Mouse (Mus musculus) heart, postnatal 0 days (tissue): ENCODE data around the gene Cc2d2b. TPM values are rescaled to one million over a fixed set of nuclear protein-coding genes. Genes with fewer than 3 reads are reported as not detected.

Experiments
- ATAC-seq: fragments of 200-750 bp; cut with Nextera tagmentation; 2 replicates; pipeline ENCODE4 v1.8.0; 2017; ENCODE audit warnings: low read depth, moderate number of reproducible peaks, moderate library complexity; ENCODE audit not compliant: insufficient read depth
- DNase-seq: peaks from one replicate; pipeline ENCODE4 v3.0.0-alpha.2; 2016; ENCODE audit warnings: low spot score
- H3K27ac ChIP-seq: fragments of 300-500 bp; sonication (generic); 2 replicates; pipeline ENCODE4 v1.5.1; 2014; ENCODE audit warnings: low read depth, mild to moderate bottlenecking
- H3K27me3 ChIP-seq: fragments of 300-500 bp; sonication (generic); 2 replicates; pipeline ENCODE4 v1.6.1; 2014; ENCODE audit warnings: low read length, mixed read lengths; ENCODE audit not compliant: control insufficient read depth, insufficient read depth
- H3K36me3 ChIP-seq: fragments of 300-500 bp; sonication (generic); replicated peaks from 2 replicates; pipeline ENCODE4 v1.6.1; 2014; ENCODE audit warnings: low read length, mixed read lengths; ENCODE audit not compliant: control insufficient read depth, insufficient read depth
- H3K4me1 ChIP-seq: fragments of 300-500 bp; sonication (generic); 2 replicates; pipeline ENCODE4 v1.6.1; 2014; ENCODE audit warnings: antibody characterized with exemption; ENCODE audit not compliant: control insufficient read depth, insufficient read depth
- H3K4me2 ChIP-seq: fragments of 300-500 bp; sonication (generic); 2 replicates; pipeline ENCODE4 v1.6.1; 2014; ENCODE audit warnings: low read depth, mild to moderate bottlenecking, low read length, moderate library complexity
- H3K4me3 ChIP-seq: fragments of 300-500 bp; sonication (generic); 2 replicates; pipeline ENCODE4 v1.5.1; 2014; ENCODE audit warnings: low read depth, low read length
- H3K9ac ChIP-seq: fragments of 300-500 bp; sonication (generic); replicated peaks from 2 replicates; pipeline ENCODE4 v1.6.1; 2014; ENCODE audit warnings: low read depth, low read length, mixed read lengths
- H3K9me3 ChIP-seq: fragments of 300-500 bp; sonication (generic); replicated peaks from 2 replicates; pipeline ENCODE4 v1.6.1; 2016; ENCODE audit warnings: low read length; ENCODE audit not compliant: control insufficient read depth
- CTCF ChIP-seq: IDR thresholded peaks from 2 replicates; pipeline ENCODE4 v1.5.1; 2016; ENCODE audit warnings: antibody characterized with exemption, control low read depth, low read depth
- EP300 ChIP-seq: IDR thresholded peaks from 2 replicates; pipeline ENCODE4 v1.6.1; 2016; ENCODE audit warnings: antibody characterized with exemption, low read depth
- WGBS: fragments of 180-500 bp; shearing (Covaris S2); extraction: QIAGEN DNeasy Blood & Tissue Kit; methylation state at CpG from one replicate; pipeline ENCODE4 v1.1.7; 2014; 5-methylcytosine and 5-hydroxymethylcytosine counted together
- polyA plus RNA-seq: library from polyadenylated mRNA; unstranded; fragments of >200 nt; fragmentation: Nextera tagmentation; extraction: Ambion mirVana; gene quantifications from 2 replicates; pipeline ENCODE4 v1.2.1, GENCODE M21; 2015
- total RNA-seq: library from RNA; depleted of rRNA; stranded (reverse); fragments of >200 nt; gene quantifications from 2 replicates; pipeline ENCODE4 v1.2.3, GENCODE M21; 2014; ENCODE audit warnings: low replicate concordance

The Cc2d2b gene
- total and polyA plus RNA-seq, 2 experiments from 2014 or later: not detected

DNA sequence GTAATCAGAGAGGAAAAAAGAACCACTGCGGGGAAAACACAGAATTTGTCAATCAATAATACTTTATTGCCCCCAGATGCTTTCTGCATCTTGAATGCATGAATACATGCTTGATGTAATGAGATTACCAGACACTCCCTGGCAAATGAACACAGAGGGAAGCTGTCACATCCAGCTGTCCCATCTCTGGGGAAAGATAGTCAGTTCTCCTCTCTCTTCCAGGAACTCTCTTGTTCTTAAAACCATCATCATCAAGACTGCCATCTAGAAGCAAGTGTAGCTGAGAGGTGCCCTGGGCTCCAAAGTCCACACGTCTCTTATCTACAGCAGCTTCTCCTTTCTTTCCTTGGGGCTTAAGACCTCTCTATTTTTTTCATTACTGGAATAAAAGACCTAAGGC, 21.9 kb upstream of the Cc2d2b start:
- no peaks in the 10 kb centered on the region for H3K9me3 ChIP-seq
- H3K4me2 ChIP-seq: no peak overlapping the region
- no peaks in the 10 kb centered on the region for H3K4me1 ChIP-seq
- ATAC-seq (no peak), DNase-seq (no peak)
- WGBS: 67% methylated on average over 2 of the region's 2 CpGs
- no peak overlapping the region for H3K4me3 ChIP-seq
- no peak overlapping the region for H3K9ac ChIP-seq
- no peaks in the 10 kb centered on the region for H3K36me3 ChIP-seq
- TF ChIP-seq CTCF (no peak), EP300 (no peak)
- H3K27ac ChIP-seq: peak overlapping the region; percentile 18; the same call in 1 of the 2 replicates
- H3K27me3 ChIP-seq: no peaks in the 10 kb centered on the region

DNA sequence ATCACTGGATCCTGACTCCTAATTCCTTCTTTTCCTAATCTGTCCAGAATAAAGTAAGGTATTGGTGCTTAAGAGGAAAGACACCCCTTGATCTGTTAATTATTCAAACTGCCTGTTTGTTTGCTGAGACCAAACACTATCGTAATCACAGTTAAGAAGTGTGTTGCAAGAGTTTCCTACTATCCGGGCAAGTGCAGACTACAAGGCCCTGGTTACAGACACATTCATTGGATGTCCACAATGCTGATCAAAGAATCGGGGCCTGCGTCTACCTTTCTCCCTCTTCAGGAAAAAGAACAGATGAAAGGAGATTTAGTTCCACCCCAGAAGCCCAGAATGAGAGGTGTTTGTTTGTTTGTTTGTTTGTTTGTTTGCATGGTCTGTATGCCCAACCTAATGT, 20.3 kb upstream of the Cc2d2b start:
- H3K9me3 ChIP-seq: no peaks in the 10 kb centered on the region
- no peak overlapping the region for H3K27ac ChIP-seq
- H3K4me2 ChIP-seq: no peak overlapping the region
- DNase-seq (no peak), ATAC-seq (no peak)
- no peaks in the 10 kb centered on the region for H3K4me1 ChIP-seq
- WGBS: 81% methylated on average over 4 of the region's 4 CpGs
- H3K4me3 ChIP-seq: no peak overlapping the region
- no peaks in the 10 kb centered on the region for H3K27me3 ChIP-seq
- H3K36me3 ChIP-seq: no peaks in the 10 kb centered on the region
- H3K9ac ChIP-seq: no peak overlapping the region
- TF ChIP-seq EP300 (no peak), CTCF (no peak)

- H3K9ac ChIP-seq: no peak overlapping the region
- H3K4me1 ChIP-seq: no peaks in the 10 kb centered on the region
- TF ChIP-seq CTCF: no peak
- no peaks in the 10 kb centered on the region for H3K9me3 ChIP-seq
- no peaks in the 10 kb centered on the region for H3K36me3 ChIP-seq
- no peak overlapping the region for H3K27ac ChIP-seq
- no peak overlapping the region for H3K4me2 ChIP-seq
- no peak overlapping the region for H3K4me3 ChIP-seq
- ATAC-seq (no peak), DNase-seq (no peak)
- 53% methylated on average over 12 of the region's 12 CpGs for WGBS
- no peaks in the 10 kb centered on the region for H3K27me3 ChIP-seq
These were observed 19.7 kb upstream of the Cc2d2b start for GRCm38 (mm10) chr19:40728732-40729420.

DNA sequence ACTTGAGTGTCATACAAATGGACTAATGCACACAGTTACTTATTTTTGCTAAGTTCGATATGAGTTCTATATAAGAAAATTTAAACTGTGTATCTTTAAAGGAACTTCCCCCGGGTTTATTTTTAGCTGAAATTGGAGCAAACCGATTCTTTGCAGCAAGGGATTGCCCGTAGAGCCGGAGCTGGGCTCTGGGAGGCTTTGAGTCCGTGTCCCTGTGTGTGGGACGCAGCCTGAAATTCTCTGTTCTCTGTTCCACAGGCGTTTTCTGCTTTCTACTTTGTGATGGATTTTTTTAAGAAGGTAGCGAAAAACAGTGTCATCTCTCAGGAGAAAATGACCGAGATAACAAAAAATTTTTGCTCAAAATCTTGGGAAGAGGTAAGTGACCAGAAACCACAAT, 15.1 kb upstream of the Cc2d2b start:
- no peaks in the 10 kb centered on the region for H3K36me3 ChIP-seq
- no peak for TF ChIP-seq EP300
- no peak for TF ChIP-seq CTCF
- DNase-seq (no peak), ATAC-seq (no peak)
- no peaks in the 10 kb centered on the region for H3K4me1 ChIP-seq
- no peaks in the 10 kb centered on the region for H3K27me3 ChIP-seq
- WGBS: 45% methylated on average over 10 of the region's 10 CpGs
- H3K9ac ChIP-seq: no peak overlapping the region
- H3K4me3 ChIP-seq: no peak overlapping the region
- H3K4me2 ChIP-seq: no peak overlapping the region
- no peaks in the 10 kb centered on the region for H3K9me3 ChIP-seq
- no peak overlapping the region for H3K27ac ChIP-seq

DNA sequence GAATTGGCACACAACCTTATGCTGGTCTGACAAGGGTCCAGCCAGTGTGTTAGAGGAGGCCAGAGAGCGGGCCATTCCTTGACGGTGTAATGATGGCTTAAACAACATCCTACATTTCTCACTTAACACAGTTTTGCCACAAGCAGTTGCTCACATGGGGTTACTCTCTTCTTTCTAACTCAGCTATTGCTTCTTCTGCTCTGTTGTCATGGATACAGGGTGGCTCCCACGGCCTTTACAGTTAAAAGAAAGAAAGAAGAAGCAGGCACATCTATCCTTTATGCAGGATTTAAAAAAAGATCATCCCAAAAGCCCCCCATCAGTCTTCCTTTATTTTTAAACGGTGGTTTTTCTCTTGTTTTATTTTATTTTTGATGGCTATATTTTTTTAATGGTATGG, 14.7 kb upstream of the Cc2d2b start:
- no peaks in the 10 kb centered on the region for H3K4me1 ChIP-seq
- no peak overlapping the region for H3K27ac ChIP-seq
- no peak overlapping the region for H3K4me3 ChIP-seq
- no peak overlapping the region for H3K9ac ChIP-seq
- DNase-seq: no peak
- ATAC-seq: no peak
- no peak overlapping the region for H3K4me2 ChIP-seq
- H3K36me3 ChIP-seq: no peaks in the 10 kb centered on the region
- H3K9me3 ChIP-seq: no peaks in the 10 kb centered on the region
- no peak for TF ChIP-seq CTCF
- TF ChIP-seq EP300: no peak
- no peaks in the 10 kb centered on the region for H3K27me3 ChIP-seq
- 65% methylated on average over 4 of the region's 4 CpGs for WGBS
